Mouse (Mus musculus) lung, postnatal 4 days (tissue): ENCODE measurements at regions not wholly inside any gene's neighbourhood (a gene's known extent, or its start where the extent isn't known, plus 50 kb on each side); places are given as distances from the start of the nearest gene placed in this dataset.

Experiments
- DNase-seq, 2 experiments: peaks; one replicate each; pipeline ENCODE4 v3.0.0; 2021

- no peak for DNase-seq
These were observed 299.5 kb downstream of the Icos start for GRCm38 (mm10) chr1:61277170-61277710.

DNA sequence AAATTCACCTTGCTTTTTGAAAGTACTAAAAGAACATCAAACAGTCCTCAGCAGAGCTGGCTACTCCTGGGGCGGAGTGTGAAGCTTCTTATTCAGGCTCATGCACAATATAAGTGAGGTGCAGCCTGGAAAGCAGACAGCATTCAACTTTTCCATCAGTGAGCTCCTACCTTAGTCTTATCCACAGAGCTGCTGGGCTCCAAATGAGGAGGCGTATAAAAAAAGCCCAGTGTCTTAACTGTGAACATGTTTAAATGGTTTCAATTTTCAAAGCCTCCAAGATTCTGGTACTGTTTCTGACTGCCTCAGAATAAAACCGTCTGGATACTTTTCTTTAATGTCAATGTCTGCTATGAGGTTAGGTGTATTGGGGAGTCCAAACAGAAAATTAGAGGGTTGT, 310.5 kb downstream of the Icos start:
- no peak for DNase-seq

GRCm38 (mm10) chr1:61288946-61289345, 311.2 kb downstream of the Icos start:
- no peak for DNase-seq

DNA sequence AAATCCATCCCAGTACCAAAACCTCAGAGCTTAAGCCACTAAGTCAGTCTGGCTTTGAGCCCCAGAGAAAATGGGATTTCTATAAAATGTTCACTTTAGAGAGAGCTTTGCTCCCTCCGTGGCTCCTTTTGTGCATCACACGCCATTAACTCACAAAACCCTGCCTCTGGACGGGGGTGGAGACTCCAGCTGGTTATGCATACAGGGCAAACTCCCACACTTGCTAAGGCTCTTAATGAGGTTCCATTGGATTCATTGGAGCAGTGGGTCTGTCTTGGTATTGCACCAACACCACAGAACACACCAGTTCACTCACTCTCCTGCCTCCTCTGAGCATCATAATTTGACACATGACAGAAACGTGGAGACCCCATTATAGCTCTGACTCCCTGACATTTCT, 311.8 kb downstream of the Icos start:
- DNase-seq = no peak

- DNase-seq = no peak
These were observed 315.4 kb downstream of the Icos start for GRCm38 (mm10) chr1:61293106-61293505.

GRCm38 (mm10) chr1:61295219-61295618, 317.5 kb downstream of the Icos start:
- DNase-seq = no peak

DNA sequence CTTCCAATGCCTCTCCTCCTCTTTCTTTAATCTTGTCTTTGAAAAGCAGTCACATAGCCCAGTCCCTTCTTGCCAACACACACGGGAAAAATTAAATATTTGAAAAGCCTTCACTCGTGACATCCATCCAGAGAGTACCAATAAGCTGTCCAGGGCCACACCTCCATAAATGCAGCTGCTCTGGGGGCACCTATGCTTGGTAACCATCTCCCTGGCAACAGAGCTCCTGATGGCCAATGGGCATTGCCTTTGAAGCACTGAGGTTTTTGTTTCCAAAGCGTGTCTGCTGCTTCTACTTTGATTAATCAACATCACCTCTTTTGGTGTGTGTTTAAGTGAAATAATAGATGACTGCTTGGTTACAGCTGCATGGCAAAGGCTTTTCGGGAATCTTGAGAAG, 319.1 kb downstream of the Icos start:
- no peak for DNase-seq

- DNase-seq = no peak
These were observed 319.6 kb downstream of the Icos start for GRCm38 (mm10) chr1:61297361-61297760.

GRCm38 (mm10) chr1:61298064-61298463, 320.3 kb downstream of the Icos start:
- peak in 1 of 2 experiments; percentile 41 for DNase-seq

- no peak for DNase-seq
These were observed 321.1 kb downstream of the Icos start for GRCm38 (mm10) chr1:61298779-61299178.

- no peak for DNase-seq
These were observed 322.8 kb downstream of the Icos start for GRCm38 (mm10) chr1:61300491-61300890.

GRCm38 (mm10) chr1:61301041-61302030, 323.6 kb downstream of the Icos start:
- no peak for DNase-seq

GRCm38 (mm10) chr1:61302570-61303071, 324.9 kb downstream of the Icos start:
- DNase-seq = no peak

DNA sequence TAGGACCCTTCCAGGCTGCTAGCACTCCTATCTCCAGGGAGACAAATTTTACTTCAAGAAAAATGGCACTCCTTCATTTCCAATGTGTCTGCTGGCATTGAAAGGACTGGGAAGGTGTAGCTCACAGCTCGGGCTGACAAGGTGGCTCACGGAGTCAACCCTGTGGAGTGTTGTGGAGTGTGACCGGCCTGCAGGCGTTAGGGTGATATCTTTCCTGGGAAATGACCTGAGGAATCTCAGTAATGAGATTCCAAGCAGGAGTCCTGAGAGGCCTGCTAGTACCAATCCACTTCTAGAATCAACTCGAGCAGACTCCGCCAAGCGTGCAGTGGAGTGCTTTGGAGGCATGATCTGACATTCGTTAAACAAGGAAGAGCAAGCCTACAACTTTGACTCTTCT, 328.6 kb downstream of the Icos start:
- DNase-seq = no peak

- DNase-seq = no peak
These were observed 329.1 kb upstream of the Pard3b start for GRCm38 (mm10) chr1:61309563-61309962.

DNA sequence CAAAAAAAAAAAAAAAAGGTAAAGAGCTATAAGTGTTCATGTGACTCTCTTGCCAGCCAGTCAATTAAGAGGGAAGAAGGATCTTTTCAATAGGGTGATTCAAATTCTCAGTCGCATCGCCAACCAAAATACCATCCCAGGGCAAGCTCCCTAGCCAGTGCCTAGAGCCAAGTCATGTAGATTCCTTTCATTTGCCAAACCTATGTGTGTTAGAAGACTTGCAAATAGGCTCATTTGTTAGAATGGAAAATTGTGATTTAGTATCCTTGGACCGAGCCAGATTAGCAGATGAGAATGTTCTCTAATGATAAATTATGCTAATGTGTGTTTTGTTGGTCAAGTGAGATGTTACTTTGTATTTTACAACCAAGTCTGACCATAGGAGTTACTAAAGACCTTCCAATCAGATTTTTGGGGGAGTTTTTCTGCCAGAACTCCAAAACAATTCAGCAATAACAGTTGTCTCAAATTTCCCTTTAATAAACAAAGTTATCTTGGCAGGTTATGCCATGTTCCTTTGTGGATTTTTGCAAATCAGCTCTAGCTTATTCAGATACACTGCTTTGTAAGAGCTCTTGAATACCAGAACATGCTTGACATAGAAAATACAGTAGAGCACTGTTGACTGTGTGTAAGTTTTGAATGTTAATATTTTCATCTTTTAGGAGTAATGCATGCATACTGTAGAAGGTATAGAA, 328.4 kb upstream of the Pard3b start:
- DNase-seq = no peak

GRCm38 (mm10) chr1:61310761-61311090, 327.9 kb upstream of the Pard3b start:
- DNase-seq = no peak

GRCm38 (mm10) chr1:61313196-61313595, 325.4 kb upstream of the Pard3b start:
- DNase-seq = no peak

GRCm38 (mm10) chr1:61316261-61316660, 322.4 kb upstream of the Pard3b start:
- no peak for DNase-seq

GRCm38 (mm10) chr1:61316736-61317135, 321.9 kb upstream of the Pard3b start:
- no peak for DNase-seq

DNA sequence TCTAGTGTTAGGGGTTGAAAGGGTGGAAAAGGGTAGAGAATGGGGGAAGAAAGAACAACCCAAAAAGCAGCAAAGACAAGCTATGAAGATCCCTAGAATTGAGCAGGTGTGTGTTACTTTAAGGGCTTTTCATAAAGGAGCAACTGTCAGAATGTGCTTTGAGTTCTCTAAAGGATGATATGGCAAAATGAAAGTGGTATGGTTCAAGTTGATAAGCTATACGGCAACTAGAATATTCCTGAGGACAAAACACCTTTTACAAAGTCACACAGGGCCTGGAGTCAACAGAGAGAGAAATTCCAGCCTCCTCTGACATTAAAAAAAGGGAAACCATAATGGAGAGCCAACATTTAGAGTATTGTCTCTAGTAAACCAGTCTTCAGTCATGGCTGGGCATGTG, 320.6 kb upstream of the Pard3b start:
- no peak for DNase-seq

DNA sequence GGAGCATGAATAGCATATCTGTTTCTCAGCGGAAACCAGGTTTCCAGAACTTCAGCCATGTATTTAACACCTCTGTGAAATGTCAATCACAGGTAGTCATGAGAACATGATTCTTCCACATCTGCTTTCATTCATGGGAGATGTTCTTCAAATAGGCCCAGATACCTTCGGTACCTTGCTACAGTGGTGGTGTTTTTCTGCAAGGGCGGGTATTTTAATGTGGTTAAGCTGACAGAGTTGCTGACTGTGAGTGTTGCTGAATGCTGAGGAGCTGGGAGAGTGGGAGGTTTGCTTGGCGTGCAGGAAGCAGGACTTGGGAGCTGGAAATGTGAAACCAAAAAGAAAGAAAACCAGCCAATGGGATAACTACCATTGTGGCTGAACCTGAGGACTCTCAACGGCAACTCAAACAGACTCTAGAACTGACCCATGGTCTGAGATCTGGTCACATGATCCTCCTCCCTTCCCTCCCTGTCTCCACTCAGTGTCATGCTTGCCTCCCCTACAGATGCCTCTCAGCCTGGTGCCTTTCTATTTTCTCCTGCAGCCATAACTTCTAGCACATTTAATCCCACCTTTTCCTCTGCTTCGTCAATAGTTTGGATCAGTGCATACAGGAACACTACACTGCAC, 317.0 kb upstream of the Pard3b start:
- DNase-seq = no peak

DNA sequence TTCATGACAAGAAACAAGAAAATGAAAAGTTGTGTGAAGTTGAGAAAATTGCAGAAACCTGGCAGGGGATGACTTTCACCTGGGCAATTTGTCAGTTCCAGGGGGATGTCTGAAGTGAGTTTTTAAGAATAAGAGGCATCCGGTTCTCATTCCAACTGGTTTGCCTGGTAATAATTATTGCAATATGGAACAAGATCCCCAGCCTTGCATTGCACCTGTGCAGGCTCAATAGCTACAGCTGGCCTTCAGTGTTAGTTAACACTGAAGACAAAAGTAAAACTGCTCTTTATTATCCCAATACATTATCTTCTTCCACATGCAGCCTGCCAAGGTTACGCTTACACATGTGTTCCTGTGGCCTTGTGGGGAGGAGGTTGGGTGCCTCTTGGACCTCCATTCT, 307.2 kb upstream of the Pard3b start:
- no peak for DNase-seq
